Mouse (Mus musculus): ENCODE results near the gene Gm10037.

The Gm10037 gene

DNA sequence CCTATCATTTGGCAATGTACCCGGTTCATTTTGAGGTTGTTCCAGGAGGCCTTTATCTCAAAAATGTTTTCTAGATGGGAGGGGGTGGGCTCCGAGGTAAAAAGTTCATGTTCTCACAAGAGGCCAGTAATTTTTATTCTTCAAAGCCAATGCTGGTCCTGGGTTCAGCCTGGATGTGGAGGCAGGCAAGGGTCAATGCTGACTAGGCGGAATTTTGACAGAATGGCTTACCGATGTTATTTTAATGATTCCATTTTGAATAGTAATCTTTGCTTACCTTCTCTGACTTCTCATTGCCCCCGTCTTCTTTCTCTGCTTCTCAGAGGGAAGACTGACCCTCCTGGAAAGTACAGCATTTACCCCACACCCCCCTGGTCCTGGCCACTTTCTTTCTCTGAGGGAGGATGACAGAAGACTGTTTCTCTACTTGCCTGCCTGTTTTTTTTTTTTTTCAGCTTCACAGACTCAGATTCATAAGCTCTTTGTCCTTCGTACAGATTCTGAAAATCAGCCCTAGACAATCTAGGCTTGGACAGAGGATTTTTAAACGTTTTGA is 45.9 kb downstream of the Gm10037 start:
- DNase-seq (ENCODE audit: low spot score): no peak

DNA sequence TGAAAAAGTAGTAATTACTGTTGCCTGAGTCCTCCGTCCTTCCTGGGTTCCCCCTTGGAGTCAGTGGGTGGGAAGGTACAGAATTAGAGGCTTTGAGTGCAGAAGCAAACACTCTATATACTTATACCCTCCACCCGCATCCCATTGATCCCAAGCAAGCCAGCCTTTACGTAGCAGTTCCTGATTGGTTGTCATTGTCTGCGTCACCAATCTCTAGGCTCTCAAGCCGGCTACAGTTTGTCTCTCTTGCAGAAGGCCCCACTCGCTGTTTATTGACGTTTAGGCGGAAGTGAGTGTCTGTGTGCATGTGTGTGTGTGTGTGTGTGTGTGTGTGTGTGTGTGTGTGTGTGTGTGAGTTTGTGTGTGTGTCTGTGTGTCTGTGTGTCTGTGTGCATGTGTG is 53.1 kb downstream of the Gm10037 start:
- no peak for DNase-seq (ENCODE audit: low spot score)
